Mouse (Mus musculus) embryonic facial prominence, embryonic 12.5 days (tissue): ENCODE data around the gene Adprm. TPM values are rescaled to one million over a fixed set of nuclear protein-coding genes. Genes with fewer than 3 reads are reported as not detected.

Experiments
- ATAC-seq: fragments of 200-750 bp; cut with Nextera tagmentation; 2 replicates; pipeline ENCODE4 v1.8.0; 2017; ENCODE audit not compliant: insufficient number of reproducible peaks, insufficient read depth, low FRiP score, low TSS enrichment
- H3K27ac ChIP-seq: fragments of 300-500 bp; sonication (generic); 2 replicates; pipeline ENCODE4 v1.5.1; 2016; ENCODE audit warnings: mild to moderate bottlenecking
- H3K27me3 ChIP-seq: fragments of 300-500 bp; sonication (generic); 2 replicates; pipeline ENCODE4 v1.6.1; 2016; ENCODE audit warnings: mild to moderate bottlenecking, moderate library complexity
- H3K36me3 ChIP-seq: fragments of 300-500 bp; sonication (generic); 2 replicates; pipeline ENCODE4 v1.6.1; 2016; ENCODE audit warnings: mild to moderate bottlenecking
- H3K4me1 ChIP-seq: fragments of 300-500 bp; sonication (generic); 2 replicates; pipeline ENCODE4 v1.6.1; 2016
- H3K4me2 ChIP-seq: fragments of 300-500 bp; sonication (generic); replicated peaks from 2 replicates; pipeline ENCODE4 v1.6.1; 2016; ENCODE audit warnings: mild to moderate bottlenecking, moderate library complexity
- H3K4me3 ChIP-seq: fragments of 300-500 bp; sonication (generic); 2 replicates; pipeline ENCODE4 v1.5.1; 2016; ENCODE audit warnings: mild to moderate bottlenecking
- H3K9ac ChIP-seq: fragments of 300-500 bp; sonication (generic); 2 replicates; pipeline ENCODE4 v1.6.1; 2016; ENCODE audit warnings: mild to moderate bottlenecking, moderate library complexity
- H3K9me3 ChIP-seq: fragments of 300-500 bp; sonication (generic); 2 replicates; pipeline ENCODE4 v1.6.1; 2016; ENCODE audit warnings: mild to moderate bottlenecking, moderate library complexity
- WGBS: fragments of 180-500 bp; shearing (Covaris S2); methylation state at CpG from one replicate; pipeline ENCODE4 v1.1.7; 2016; 5-methylcytosine and 5-hydroxymethylcytosine counted together
- polyA plus RNA-seq: library from polyadenylated mRNA; unstranded; fragments of >200 nt; fragmentation: Nextera tagmentation; extraction: Ambion mirVana; gene quantifications from 2 replicates; pipeline ENCODE4 v1.2.1, GENCODE M21; 2016

Gene Adprm
- polyA plus RNA-seq, 1 experiment from 2014 or later, result 34.8 TPM

GRCm38 (mm10) chr11:67020948-67021347 lies 31.4 kb downstream of the Adprm start:
- Histone ChIP-seq H3K4me2 (peak overlapping the region; percentile 39), H3K9ac (no peak overlapping the region), H3K9me3 (no peaks in the 10 kb centered on the region), H3K4me3 (no peak overlapping the region), H3K27me3 (no peaks in the 10 kb centered on the region), H3K36me3 (no peaks in the 10 kb centered on the region), H3K27ac (no peak overlapping the region), H3K4me1 (peaks cover 7% of the 10 kb centered on the region; the same call in 1 of the 2 replicates)
- WGBS, result 3% methylated on average over 12 of the region's 12 CpGs
- ATAC-seq, result no peak

GRCm38 (mm10) chr11:67019711-67020475 lies 32.5 kb downstream of the Adprm start:
- H3K4me2 ChIP-seq, result no peak overlapping the region

GRCm38 (mm10) chr11:67017801-67018591 lies 34.4 kb downstream of the Adprm start:
- ATAC-seq, result 0 out of 2 replicates have a peak, but pooled peaks have one; percentile 38
- no peak overlapping the region for H3K4me2 ChIP-seq
- H3K9ac ChIP-seq, result no peak overlapping the region
- H3K4me3 ChIP-seq, result no peak overlapping the region
- H3K27ac ChIP-seq, result no peak overlapping the region
- no peaks in the 10 kb centered on the region for H3K36me3 ChIP-seq
- peaks cover 7% of the 10 kb centered on the region; the same call in 1 of the 2 replicates for H3K4me1 ChIP-seq
- WGBS, result 10% methylated on average over 12 of the region's 12 CpGs
- no peaks in the 10 kb centered on the region for H3K27me3 ChIP-seq
- no peaks in the 10 kb centered on the region for H3K9me3 ChIP-seq

More at GRCm38 (mm10) chr11:67019711-67020475, 32.5 kb downstream of the Adprm start:
- no peak overlapping the region for H3K9ac ChIP-seq
- no peaks in the 10 kb centered on the region for H3K27me3 ChIP-seq
- H3K9me3 ChIP-seq, result no peaks in the 10 kb centered on the region
- no peak for ATAC-seq
- H3K27ac ChIP-seq, result no peak overlapping the region
- no peak overlapping the region for H3K4me3 ChIP-seq
- H3K4me1 ChIP-seq, result peaks cover 7% of the 10 kb centered on the region; the same call in 1 of the 2 replicates
- no peaks in the 10 kb centered on the region for H3K36me3 ChIP-seq
- 61% methylated on average over 7 of the region's 7 CpGs for WGBS

GRCm38 (mm10) chr11:67011635-67012034 lies 40.8 kb downstream of the Adprm start:
- no peak overlapping the region for H3K4me2 ChIP-seq
- no peak overlapping the region for H3K4me3 ChIP-seq
- H3K9me3 ChIP-seq, result no peaks in the 10 kb centered on the region
- ATAC-seq, result no peak
- no peaks in the 10 kb centered on the region for H3K36me3 ChIP-seq
- H3K4me1 ChIP-seq, result peaks cover 16% of the 10 kb centered on the region
- H3K9ac ChIP-seq, result no peak overlapping the region
- H3K27me3 ChIP-seq, result no peaks in the 10 kb centered on the region
- no peak overlapping the region for H3K27ac ChIP-seq
- WGBS, result 18% methylated on average over 4 of the region's 4 CpGs

DNA sequence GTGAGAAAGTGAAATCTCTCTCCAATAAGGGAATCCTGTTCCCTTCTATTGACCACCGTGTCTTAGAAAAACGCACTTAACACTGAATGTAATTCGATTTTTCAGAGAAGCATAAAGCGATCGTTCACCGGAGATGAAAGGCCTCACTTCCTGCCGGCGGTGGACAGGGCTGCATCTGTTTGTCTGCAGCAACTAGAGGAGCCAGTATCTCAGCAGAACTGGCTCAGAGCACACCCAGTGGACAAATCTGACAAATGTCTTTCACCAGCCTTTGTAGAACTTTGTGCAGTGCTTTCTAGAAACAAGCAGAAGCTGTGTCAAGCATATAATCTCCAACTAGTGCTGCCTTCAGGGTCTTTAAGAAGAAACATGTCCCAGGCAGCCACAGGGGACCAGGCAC lies 42.0 kb downstream of the Adprm start:
- Histone ChIP-seq H3K4me1 (peaks cover 16% of the 10 kb centered on the region), H3K27me3 (no peaks in the 10 kb centered on the region), H3K9me3 (no peaks in the 10 kb centered on the region), H3K4me2 (0 out of 2 replicates have a peak overlapping the region, but pooled peaks have one; percentile 4), H3K4me3 (no peak overlapping the region), H3K9ac (no peak overlapping the region), H3K36me3 (no peaks in the 10 kb centered on the region), H3K27ac (0 out of 2 replicates have a peak overlapping the region, but pooled peaks have one; percentile 41)
- WGBS, result 4% methylated on average over 8 of the region's 8 CpGs
- no peak for ATAC-seq

- no peaks in the 10 kb centered on the region for H3K36me3 ChIP-seq
- H3K4me3 ChIP-seq, result no peak overlapping the region
- no peak for ATAC-seq
- WGBS, result 86% methylated on average over 4 of the region's 4 CpGs
- peaks cover 16% of the 10 kb centered on the region for H3K4me1 ChIP-seq
- H3K4me2 ChIP-seq, result no peak overlapping the region
- H3K27me3 ChIP-seq, result no peaks in the 10 kb centered on the region
- no peak overlapping the region for H3K9ac ChIP-seq
- H3K9me3 ChIP-seq, result no peaks in the 10 kb centered on the region
- no peak overlapping the region for H3K27ac ChIP-seq
These were observed 43.9 kb downstream of the Adprm start for GRCm38 (mm10) chr11:67008528-67008927.

GRCm38 (mm10) chr11:67007961-67008360 lies 44.4 kb downstream of the Adprm start:
- ATAC-seq, result no peak
- 49% methylated on average over 8 of the region's 8 CpGs for WGBS
- no peak overlapping the region for H3K27ac ChIP-seq
- no peaks in the 10 kb centered on the region for H3K27me3 ChIP-seq
- H3K4me2 ChIP-seq, result no peak overlapping the region
- H3K4me3 ChIP-seq, result no peak overlapping the region
- no peak overlapping the region for H3K9ac ChIP-seq
- no peaks in the 10 kb centered on the region for H3K36me3 ChIP-seq
- peaks cover 16% of the 10 kb centered on the region for H3K4me1 ChIP-seq
- no peaks in the 10 kb centered on the region for H3K9me3 ChIP-seq

GRCm38 (mm10) chr11:67002911-67003310 lies 49.5 kb downstream of the Adprm start:
- Histone ChIP-seq H3K27me3 (no peaks in the 10 kb centered on the region), H3K4me2 (no peak overlapping the region), H3K4me3 (no peak overlapping the region), H3K9me3 (no peaks in the 10 kb centered on the region), H3K4me1 (peaks cover 9% of the 10 kb centered on the region; the same call in 1 of the 2 replicates), H3K9ac (no peak overlapping the region), H3K27ac (no peak overlapping the region), H3K36me3 (no peaks in the 10 kb centered on the region)
- no peak for ATAC-seq
- 68% methylated on average over 2 of the region's 2 CpGs for whole genome bisulfite sequencing

GRCm38 (mm10) chr11:67001717-67002116 lies 50.7 kb downstream of the Adprm start:
- H3K27ac ChIP-seq, result no peak overlapping the region

GRCm38 (mm10) chr11:67000671-67001070 lies 51.7 kb downstream of the Adprm start:
- H3K27ac ChIP-seq, result no peak overlapping the region
- WGBS, result 73% methylated on average over 4 of the region's 4 CpGs
- H3K4me3 ChIP-seq, result no peak overlapping the region
- H3K27me3 ChIP-seq, result no peaks in the 10 kb centered on the region
- H3K9ac ChIP-seq, result no peak overlapping the region
- no peak overlapping the region for H3K4me2 ChIP-seq
- H3K9me3 ChIP-seq, result no peaks in the 10 kb centered on the region
- no peak for ATAC-seq
- H3K4me1 ChIP-seq, result peaks cover 9% of the 10 kb centered on the region; the same call in 1 of the 2 replicates
- H3K36me3 ChIP-seq, result no peaks in the 10 kb centered on the region

More at GRCm38 (mm10) chr11:67001717-67002116, 50.7 kb downstream of the Adprm start:
- H3K27me3 ChIP-seq, result no peaks in the 10 kb centered on the region
- ATAC-seq, result no peak
- H3K9me3 ChIP-seq, result no peaks in the 10 kb centered on the region
- H3K4me2 ChIP-seq, result no peak overlapping the region
- H3K4me1 ChIP-seq, result peaks cover 9% of the 10 kb centered on the region; the same call in 1 of the 2 replicates
- H3K4me3 ChIP-seq, result no peak overlapping the region
- no peaks in the 10 kb centered on the region for H3K36me3 ChIP-seq
- H3K9ac ChIP-seq, result no peak overlapping the region
- 3% methylated on average over 1 of the region's 1 CpGs for WGBS

DNA sequence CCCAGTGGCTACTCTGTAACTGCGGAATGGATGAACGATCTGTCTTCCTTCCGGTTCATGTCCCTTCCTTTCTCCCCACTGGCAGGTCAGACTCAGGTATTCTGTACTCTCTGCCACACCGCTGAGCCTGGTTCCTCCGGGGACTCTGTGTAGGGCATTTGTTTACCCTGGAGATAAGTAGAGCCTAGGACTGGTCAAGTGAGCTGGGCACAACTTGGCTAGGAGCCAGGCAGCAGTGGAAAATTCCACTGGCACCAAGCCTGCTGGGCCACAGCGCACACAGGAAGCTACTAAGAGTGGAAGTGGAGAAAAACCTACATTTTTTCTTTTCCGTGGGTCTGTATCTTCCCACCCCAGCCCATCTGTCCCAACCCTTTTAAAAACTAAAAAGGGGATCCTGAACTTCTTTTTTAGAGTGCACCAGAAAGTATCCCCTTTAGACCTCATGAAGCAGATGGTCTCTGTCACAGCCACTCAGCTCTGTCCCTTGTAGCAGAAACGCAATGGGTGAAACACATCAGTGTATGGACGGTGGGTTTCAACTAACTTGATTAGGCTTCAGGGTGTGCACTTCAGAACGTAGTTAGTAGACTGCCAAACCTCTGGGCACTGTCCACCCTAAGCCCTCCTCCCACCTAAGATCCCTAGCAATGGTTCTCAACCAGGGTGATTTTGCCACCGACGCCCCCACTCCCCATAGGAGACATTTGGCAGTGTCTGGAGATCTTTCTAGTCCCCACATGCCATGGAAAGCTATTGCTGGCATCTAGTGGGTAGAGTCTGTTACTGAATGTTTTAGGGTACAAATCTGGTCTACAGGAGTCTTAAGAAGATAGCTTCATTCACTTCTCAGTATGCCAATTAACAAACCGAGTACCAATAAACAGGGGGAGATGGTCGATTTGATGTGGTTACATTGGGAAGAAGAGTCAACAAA lies 53.7 kb downstream of the Adprm start:
- no peak overlapping the region for H3K4me3 ChIP-seq
- H3K4me1 ChIP-seq, result peaks cover 9% of the 10 kb centered on the region; the same call in 1 of the 2 replicates
- H3K27me3 ChIP-seq, result no peaks in the 10 kb centered on the region
- no peak overlapping the region for H3K9ac ChIP-seq
- ATAC-seq, result no peak
- H3K9me3 ChIP-seq, result no peaks in the 10 kb centered on the region
- 82% methylated on average over 14 of the region's 14 CpGs for WGBS
- no peak overlapping the region for H3K27ac ChIP-seq
- H3K36me3 ChIP-seq, result no peaks in the 10 kb centered on the region
- H3K4me2 ChIP-seq, result no peak overlapping the region
